Mouse (Mus musculus) ES-E14 (cell line): ENCODE data around the gene Olfr74. TPM values are rescaled to one million over a fixed set of nuclear protein-coding genes. Genes with fewer than 3 reads are reported as not detected.

Experiments used
- DNase-seq: peaks from one replicate; pipeline ENCODE4 v3.0.0-alpha.2; 2013; ENCODE audit warnings: low read depth, low spot score
- H3K27ac ChIP-seq: 2 replicates; pipeline ENCODE4 v1.5.1; 2012; ENCODE audit warnings: low read depth, mild to moderate bottlenecking, low read length, moderate library complexity, mixed read lengths; ENCODE audit not compliant: poor library complexity, insufficient read depth, severe bottlenecking
- H3K36me3 ChIP-seq: 2 replicates; pipeline ENCODE4 v1.6.1; 2012; ENCODE audit warnings: mild to moderate bottlenecking, low read length, moderate library complexity, mixed read lengths; ENCODE audit not compliant: control insufficient read depth, poor library complexity, insufficient read depth, severe bottlenecking
- H3K4me1 ChIP-seq, 2 experiments: fragments of 150-350 bp in 1 of 2; sonication (generic) in 1 of 2; 2 replicates each; pipeline ENCODE4 v1.6.1; 2012; ENCODE audit warnings: low read length in 2 of 2, mild to moderate bottlenecking in 1 of 2, mixed read lengths in 1 of 2; ENCODE audit not compliant: control insufficient read depth in 2 of 2, insufficient read depth in 2 of 2, poor library complexity in 1 of 2
- H3K4me3 ChIP-seq, 2 experiments: fragments of 150-350 bp in 1 of 2; sonication (generic) in 1 of 2; 2 replicates each; pipeline ENCODE4 v1.5.1; 2012; ENCODE audit warnings: low read length in 2 of 2, low read depth in 1 of 2, mild to moderate bottlenecking in 1 of 2, mixed read lengths in 1 of 2; ENCODE audit not compliant: insufficient read depth in 1 of 2, poor library complexity in 1 of 2, severe bottlenecking in 1 of 2
- H3K9ac ChIP-seq: 2 replicates; pipeline ENCODE4 v1.6.1; 2012; ENCODE audit warnings: low read depth, mild to moderate bottlenecking, low read length, mixed read lengths; ENCODE audit not compliant: poor library complexity, insufficient read depth, severe bottlenecking
- H3K9me3 ChIP-seq: fragments of 150-350 bp; sonication (generic); 2 replicates; pipeline ENCODE4 v1.6.1; 2012; ENCODE audit warnings: low read depth, mild to moderate bottlenecking, low read length; ENCODE audit not compliant: control insufficient read depth, insufficient read depth
- CHD2 ChIP-seq: IDR thresholded peaks from 2 replicates; pipeline ENCODE4 v1.6.1; 2014; ENCODE audit warnings: mild to moderate bottlenecking, low read depth, low read length, inconsistent platforms
- HCFC1 ChIP-seq: IDR thresholded peaks from 2 replicates; pipeline ENCODE4 v1.6.1; 2012; ENCODE audit warnings: low read length, inconsistent platforms, borderline replicate concordance; ENCODE audit not compliant: insufficient read depth
- MAFK ChIP-seq: IDR thresholded peaks from 2 replicates; pipeline ENCODE4 v1.6.1; 2014; ENCODE audit warnings: mild to moderate bottlenecking, low read depth, low read length, inconsistent platforms; ENCODE audit not compliant: insufficient read depth
- ZC3H11A ChIP-seq: IDR thresholded peaks from 2 replicates; pipeline ENCODE4 v1.6.1; 2012; ENCODE audit warnings: low read depth, mild to moderate bottlenecking, inconsistent platforms, low read length, borderline replicate concordance
- ZNF384 ChIP-seq: IDR thresholded peaks from 2 replicates; pipeline ENCODE4 v1.6.1; 2012; ENCODE audit warnings: low read depth, low read length, inconsistent platforms
- in situ Hi-C, 2 experiments: fragments of 600-800 bp; cut with MboI; formaldehyde crosslinking; loops; one replicate each; pipeline ENCODE4 v1.15.1; 2025; ENCODE audit warnings: low sequenced_read_pairs in 2 of 2, inconsistent platforms in 1 of 2; ENCODE audit not compliant: unreplicated experiment in 2 of 2
- total RNA-seq: library from RNA; depleted of rRNA; stranded (reverse); fragments of 300-350 nt; gene quantifications from 2 replicates; pipeline ENCODE4 v1.2.3, GENCODE M21; 2012; rRNA removed

The Olfr74 gene
- total RNA-seq, 1 experiment: not detected

- no peaks in the 10 kb centered on the region for H3K36me3 ChIP-seq
- no peak within 1 kb of the TSS for H3K9ac ChIP-seq
- TF ChIP-seq HCFC1 (no peak), ZC3H11A (no peak), CHD2 (no peak), MAFK (no peak), ZNF384 (no peak)
- no peaks in the 10 kb centered on the region for H3K4me1 ChIP-seq
- H3K27ac ChIP-seq: no peak within 1 kb of the TSS
- H3K4me3 ChIP-seq: no peak within 1 kb of the TSS
- no peaks in the 10 kb centered on the region for H3K9me3 ChIP-seq
- in situ Hi-C loops: no loop called here
- no peak for DNase-seq
Measured at GRCm38 (mm10) chr2:87953000-87953399, 21.5 kb downstream of the Olfr74 start, which contains the start of gene Olfr1156. TSS of gene Olfr1156 (minus strand) at chr2:87953100.

- peaks cover 3% of the 10 kb centered on the region; the same call in 1 of the 2 replicates for H3K9me3 ChIP-seq
- no peak within 1 kb of the TSS for H3K4me3 ChIP-seq
Measured at GRCm38 (mm10) chr2:87945037-87945436, 29.4 kb downstream of the Olfr74 start, which contains the start of gene Olfr1155. TSS of gene Olfr1155 (minus strand) at chr2:87945137.

More at GRCm38 (mm10) chr2:87945037-87945436, 29.4 kb downstream of the Olfr74 start, which contains the start of gene Olfr1155:
- in situ Hi-C loops: no loop called here
- no peaks in the 10 kb centered on the region for H3K36me3 ChIP-seq
- TF ChIP-seq ZNF384 (no peak), HCFC1 (no peak)
- no peak within 1 kb of the TSS for H3K9ac ChIP-seq
- H3K4me1 ChIP-seq: no peaks in the 10 kb centered on the region
- DNase-seq: no peak
- no peak within 1 kb of the TSS for H3K27ac ChIP-seq

Other genes with a start within 250 kb of the Olfr74 start
- not detected in 2 replicates for gene Olfr1138, start 234.7 kb downstream of the Olfr74 start, total RNA-seq
- gene Olfr1140, start 230.9 kb downstream of the Olfr74 start, total RNA-seq: not detected in 2 replicates
- gene Olfr1141, start 220.7 kb downstream of the Olfr74 start, total RNA-seq: not detected in 2 replicates
- gene Olfr152, start 195.2 kb downstream of the Olfr74 start, total RNA-seq: not detected in 2 replicates
- not detected in 2 replicates for gene Olfr1143, start 174.1 kb downstream of the Olfr74 start, total RNA-seq
- gene Olfr1145, start 164.8 kb downstream of the Olfr74 start, total RNA-seq: not detected in 2 replicates
- not detected in 2 replicates for gene Olfr1148, start 144.1 kb downstream of the Olfr74 start, total RNA-seq
- not detected in 2 replicates for gene Olfr1150-ps1, start 130.7 kb downstream of the Olfr74 start, total RNA-seq
- gene Olfr1151, start 118.8 kb downstream of the Olfr74 start, total RNA-seq: not detected in 2 replicates
- not detected in 2 replicates for gene Olfr1152, start 108.2 kb downstream of the Olfr74 start, total RNA-seq
- gene Olfr1153, start 79.7 kb downstream of the Olfr74 start, total RNA-seq: not detected in 2 replicates
- not detected in 2 replicates for gene Olfr1154, start 69.5 kb downstream of the Olfr74 start, total RNA-seq
- gene Olfr1155, start 29.5 kb downstream of the Olfr74 start, total RNA-seq: not detected in 2 replicates
- gene Olfr1156, start 21.6 kb downstream of the Olfr74 start, total RNA-seq: not detected in 2 replicates
- not detected in 2 replicates for gene Olfr1157, start 6.4 kb downstream of the Olfr74 start, total RNA-seq
- not detected in 2 replicates for gene Olfr1158, start 15.4 kb upstream of the Olfr74 start, total RNA-seq
- not detected in 2 replicates for gene Olfr1160, start 33.6 kb upstream of the Olfr74 start, total RNA-seq
- not detected in 2 replicates for gene Olfr1161, start 48.1 kb upstream of the Olfr74 start, total RNA-seq
- not detected in 2 replicates for gene Olfr73, start 63.0 kb upstream of the Olfr74 start, total RNA-seq
- not detected in 2 replicates for gene Olfr1162, start 76.5 kb upstream of the Olfr74 start, total RNA-seq
- gene Olfr1163, start 97.2 kb upstream of the Olfr74 start, total RNA-seq: not detected in 2 replicates
- not detected in 2 replicates for gene Olfr1164, start 119.3 kb upstream of the Olfr74 start, total RNA-seq
- not detected in 2 replicates for gene Olfr1166, start 153.6 kb upstream of the Olfr74 start, total RNA-seq
- not detected in 2 replicates for gene Olfr1167, start 180.5 kb upstream of the Olfr74 start, total RNA-seq
- gene Olfr1168, start 207.2 kb upstream of the Olfr74 start, total RNA-seq: not detected in 2 replicates